Mouse (Mus musculus) c-Kit-positive CD71-positive TER-119-negative erythroid progenitor cells, embryonic 14.5 days (primary cell): ENCODE data around the gene Bpnt1.

Source experiments
- DNase-seq: peaks from one replicate; pipeline ENCODE4 v3.0.0-alpha.2; 2013; ENCODE audit warnings: low read depth

Bpnt1 gene

DNA sequence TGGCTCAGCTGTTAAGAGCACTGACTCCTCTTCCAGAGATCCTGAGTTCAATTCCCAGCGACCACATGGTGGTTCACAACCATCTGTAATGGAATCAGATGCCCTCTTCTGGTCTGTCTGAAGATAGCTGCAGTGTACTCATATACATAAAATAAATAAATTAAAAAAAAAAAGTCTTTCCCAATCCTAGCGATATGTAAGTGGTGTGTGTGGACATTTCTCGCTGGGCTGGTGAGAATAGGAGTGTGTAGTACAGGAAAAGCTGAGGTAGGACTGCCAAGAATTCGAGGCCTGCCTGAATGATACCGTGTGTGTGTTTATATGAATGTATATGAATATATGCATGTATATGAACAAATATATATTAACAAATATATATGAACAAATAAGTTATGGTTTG is 585 bp upstream of the Bpnt1 start:
- DNase-seq, result no peak

DNA sequence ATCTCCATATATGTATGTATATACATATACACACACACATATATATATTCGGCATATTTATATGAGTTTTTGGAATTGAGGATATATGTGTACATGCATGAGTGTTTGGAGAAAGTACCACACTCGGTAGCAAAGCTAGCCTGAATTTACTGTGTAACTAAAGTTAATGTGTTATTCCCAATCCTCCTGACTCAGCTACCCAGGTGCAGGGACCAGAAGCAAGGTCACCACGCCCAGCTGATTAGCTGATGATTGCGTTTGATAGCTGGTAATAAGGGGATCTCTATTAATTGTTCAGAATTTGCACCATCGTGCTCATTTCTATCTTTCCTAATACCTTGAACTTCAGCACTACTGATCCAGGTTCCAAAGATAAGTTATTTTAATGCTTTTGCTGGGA is 1.7 kb downstream of the Bpnt1 start:
- no peak for DNase-seq

DNA sequence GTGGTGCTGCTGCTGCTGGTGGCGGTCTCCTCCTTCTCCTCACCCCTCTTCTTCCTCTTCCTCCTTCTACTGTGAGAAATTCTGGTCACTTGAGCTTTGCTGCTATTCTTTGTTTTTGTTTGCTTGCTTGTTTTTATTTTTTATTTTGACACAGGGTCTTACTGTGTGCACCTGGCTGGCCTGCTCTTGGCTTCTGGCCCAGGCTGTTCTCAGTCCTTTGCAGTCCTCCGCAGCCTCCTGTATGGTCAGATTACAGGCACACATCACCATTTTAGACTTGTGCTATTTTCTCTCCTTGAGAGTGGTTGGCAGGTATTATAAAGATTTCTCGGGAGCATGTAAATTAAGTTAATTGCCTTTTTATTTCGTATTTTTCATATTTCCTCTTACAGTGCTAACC is 2.2 kb downstream of the Bpnt1 start:
- DNase-seq, result no peak

DNA sequence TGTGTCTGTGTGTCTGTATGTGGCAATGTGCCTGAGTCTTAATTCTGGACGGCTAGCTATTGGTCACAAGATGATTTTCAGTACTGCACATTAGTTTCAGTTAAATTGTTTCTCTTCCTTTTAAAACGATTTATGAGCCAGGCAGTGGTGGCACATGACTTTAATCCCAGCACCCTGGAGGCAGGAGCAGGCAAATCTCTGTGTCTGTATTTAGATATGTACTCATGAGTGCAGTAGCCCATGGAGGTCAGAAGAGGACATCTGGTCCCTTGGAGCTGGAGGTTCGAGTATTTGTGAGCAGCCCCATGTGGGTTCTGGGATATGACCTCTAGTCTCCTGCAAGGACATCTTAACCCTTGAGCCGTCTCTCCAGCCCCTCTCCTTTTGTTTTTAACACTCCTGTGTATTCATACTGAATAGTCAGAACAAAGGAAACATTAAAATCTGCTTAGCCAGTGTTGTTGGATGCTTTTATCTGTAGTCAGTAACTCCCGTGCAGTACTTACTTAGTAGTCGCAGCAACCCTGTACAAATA is 3.3 kb downstream of the Bpnt1 start:
- DNase-seq, result no peak

DNA sequence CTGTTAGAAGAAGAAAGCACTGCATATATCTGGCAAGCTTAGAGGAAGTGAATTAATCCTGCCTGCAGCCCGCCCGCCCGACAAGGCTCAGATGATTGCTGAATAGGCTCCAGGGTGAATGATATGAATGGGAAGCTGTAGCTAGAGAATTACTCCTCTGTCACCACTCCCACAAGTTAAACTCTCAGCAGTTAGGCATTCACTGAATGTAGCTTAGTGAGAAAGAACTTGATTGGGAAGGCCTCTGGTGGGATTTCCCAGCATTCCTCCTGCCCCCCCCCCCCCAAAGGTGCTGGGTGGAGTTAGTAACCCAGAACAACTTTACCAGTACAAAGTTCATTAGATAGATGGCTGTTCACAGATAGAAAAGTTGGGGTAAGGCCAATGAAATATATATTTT is 4.6 kb downstream of the Bpnt1 start:
- DNase-seq, result no peak

DNA sequence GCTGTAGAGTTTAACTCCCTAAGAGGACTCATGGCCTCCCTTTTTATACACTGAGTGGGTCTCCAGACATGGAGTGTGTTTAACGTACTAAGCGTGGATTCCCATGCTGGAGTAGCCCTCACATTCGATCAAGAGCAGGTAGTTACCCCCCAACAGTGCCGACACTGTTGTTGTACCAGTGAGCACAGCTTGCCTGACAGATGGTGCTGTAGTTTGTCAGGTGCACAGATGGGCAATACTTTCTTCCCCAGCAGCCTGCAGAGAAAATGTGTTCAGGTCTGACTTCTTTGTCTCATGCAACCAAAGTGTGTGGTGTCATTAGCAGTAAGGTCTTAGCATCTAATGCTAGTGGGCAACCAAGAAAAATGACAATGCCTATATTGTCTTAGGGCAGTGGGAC is 10.5 kb downstream of the Bpnt1 start:
- no peak for DNase-seq

DNA sequence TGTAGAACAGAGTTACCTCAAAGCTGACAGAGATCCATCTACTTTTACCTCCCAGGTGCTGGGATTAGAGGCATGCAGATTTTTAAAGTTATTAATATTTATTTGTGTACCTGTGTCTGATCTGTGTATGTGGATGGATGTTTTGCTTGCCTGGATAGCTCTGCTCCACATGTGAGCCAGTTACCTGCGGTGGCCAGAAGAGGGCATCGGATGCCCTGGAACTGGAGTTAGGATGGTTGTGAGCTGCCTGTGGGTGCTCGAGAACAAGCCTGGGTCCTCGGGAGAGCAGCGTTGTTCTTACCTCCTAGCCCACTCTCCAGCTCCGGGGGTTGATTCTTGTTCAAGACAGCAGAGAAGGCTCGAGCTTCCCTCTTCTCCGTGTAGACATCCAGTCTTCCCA is 11.5 kb downstream of the Bpnt1 start:
- no peak for DNase-seq

DNA sequence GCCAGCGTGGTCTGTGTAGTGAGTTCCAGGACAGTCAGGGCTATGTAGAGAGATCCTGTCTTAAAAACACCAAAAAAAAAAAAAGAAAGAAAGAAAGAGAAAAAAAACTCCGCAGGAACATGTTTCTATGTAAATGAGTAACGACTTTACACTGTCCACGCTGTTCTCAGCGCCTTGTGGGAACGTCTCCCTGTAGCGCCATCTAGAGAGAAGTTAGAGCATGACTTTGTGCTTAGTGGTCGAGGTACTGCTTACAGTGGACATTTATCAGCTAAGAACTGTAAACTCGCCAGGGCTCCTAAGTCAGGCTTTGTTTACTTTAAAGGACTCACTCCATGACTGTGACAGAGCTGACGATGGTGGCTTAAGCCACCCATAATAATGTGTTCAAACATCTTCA is 14.2 kb downstream of the Bpnt1 start:
- no peak for DNase-seq

DNA sequence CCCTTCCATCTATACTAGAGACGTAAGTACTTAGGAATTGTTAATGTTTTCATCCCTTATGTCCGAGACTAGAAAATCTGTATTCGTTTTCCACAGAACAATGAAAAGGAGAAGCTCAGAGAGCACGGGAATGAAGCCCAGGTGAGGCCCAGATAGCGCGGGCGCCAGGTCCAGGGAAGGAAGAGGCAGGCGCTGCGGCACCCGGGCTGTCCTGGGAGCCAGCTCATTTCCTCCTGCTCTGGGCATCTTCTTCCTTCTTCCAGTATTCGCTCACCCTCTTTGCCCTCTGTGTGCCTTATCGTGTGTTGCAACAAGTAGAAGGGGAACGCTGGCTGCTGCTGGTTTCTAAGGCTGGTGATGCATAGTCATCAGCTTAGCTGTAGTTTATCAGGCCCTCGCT is 17.8 kb downstream of the Bpnt1 start:
- DNase-seq, result no peak

DNA sequence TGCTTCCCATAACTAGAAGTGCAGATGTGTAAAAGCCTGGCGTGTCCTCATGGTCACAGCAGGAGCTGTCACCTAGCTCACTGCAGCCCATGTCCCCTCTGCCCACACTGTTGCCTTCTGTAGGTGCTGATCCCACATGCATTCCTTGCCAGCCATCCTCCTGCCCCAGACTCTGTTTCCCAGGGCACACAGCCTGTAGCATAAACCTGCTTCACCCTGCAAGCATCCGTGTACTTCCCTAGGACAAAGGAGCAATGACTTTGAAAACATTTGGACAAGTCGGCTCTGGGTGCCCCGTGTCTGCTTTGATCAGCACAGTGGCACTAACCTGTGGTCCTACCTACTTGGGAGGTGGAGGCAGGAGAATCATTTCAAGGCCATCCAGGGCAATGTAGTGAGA is 18.7 kb downstream of the Bpnt1 start:
- no peak for DNase-seq

DNA sequence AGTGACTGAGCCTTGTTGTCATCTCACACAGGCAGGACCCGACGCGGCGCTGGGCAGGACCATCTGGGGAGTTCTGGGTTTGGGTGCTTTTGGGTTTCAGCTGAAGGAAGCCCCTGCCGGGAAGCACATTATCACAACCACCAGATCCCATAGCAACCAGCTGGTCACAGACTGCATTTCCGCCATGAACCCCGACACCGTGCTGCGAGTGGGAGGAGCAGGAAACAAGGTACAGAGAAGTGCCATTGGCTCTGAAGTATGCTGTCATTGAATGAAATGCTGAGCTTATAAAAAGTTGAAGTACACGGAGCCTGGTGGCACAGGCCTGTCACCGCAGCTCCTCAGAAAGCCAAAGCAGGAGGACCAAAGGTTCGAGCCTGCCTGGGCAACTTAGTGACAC is 20.2 kb downstream of the Bpnt1 start:
- DNase-seq, result no peak

DNA sequence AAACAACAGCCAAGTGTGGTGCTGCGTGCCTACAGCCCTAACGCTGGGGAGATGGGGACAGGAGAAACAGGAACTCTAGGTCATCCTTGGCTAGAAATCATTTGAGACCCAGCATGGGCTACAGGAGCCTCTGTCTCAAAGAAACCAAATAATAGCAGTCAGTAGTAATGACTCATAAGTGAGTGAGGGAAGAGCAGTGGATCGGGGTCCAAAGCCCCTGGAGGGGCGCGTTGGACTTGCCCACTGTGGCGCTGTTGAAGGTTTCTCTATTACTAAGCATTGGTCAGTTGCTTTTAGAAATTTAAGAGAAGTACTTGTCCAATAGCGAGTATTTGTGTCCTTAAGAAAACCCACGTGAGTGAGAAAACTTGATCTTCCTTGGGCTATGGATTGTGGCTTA is 21.4 kb downstream of the Bpnt1 start:
- DNase-seq, result no peak

DNA sequence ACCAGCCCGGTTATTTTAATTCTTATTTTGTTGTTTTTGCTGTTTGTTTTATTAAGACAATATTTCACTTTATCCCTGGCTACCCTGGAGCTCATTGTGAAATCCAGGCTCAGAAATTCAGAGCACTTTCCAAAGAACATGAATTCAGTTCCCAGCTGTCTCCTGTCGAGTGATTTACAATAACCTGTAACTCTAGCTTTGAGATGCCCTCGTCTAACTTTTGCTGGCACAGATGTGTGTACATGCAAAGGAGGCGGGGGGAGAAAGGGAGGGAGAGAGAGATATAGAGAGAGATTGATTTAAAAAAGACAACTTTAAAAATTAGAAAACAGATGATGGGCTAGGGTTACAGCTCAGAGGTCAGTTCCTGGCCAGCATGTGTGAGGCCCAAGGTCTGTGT is 22.8 kb downstream of the Bpnt1 start:
- no peak for DNase-seq

DNA sequence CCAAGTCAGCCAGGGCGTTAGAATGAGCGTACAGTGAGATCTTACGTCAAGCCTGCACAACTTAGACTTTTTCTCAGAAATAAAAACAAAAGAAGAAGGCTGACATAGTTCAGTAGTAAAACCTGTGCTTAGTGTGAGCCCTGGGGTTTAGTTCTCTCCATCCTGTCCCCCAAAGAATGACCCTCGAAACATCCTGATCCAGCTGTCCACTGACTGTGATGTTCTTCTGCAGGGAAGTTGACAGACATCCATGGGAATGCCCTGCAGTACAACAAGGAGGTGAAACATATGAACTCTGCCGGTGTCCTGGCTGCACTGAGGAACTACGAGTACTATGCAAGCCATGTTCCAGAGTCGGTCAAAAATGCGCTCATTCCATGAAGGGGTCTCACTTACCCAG is 24.3 kb downstream of the Bpnt1 start:
- DNase-seq, result no peak

DNA sequence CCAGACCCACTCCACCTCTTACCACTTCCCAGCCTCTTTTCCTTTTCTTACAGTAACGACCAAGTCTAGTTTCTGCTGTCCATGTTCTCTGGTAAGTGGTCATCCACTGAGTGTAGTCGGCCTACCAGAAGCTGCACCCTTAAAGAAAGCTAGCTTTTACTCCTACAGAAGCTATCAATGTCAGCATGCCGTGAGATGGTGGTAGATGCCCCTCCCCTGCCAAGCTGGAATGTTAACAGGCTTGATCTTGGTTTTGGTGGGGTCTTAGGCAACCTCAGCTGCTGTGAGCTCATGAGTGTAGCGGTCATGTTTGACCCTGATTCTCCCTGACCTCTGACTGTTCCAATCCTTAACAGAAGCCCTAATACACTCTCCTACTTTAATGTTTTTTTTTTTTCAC is 26.3 kb downstream of the Bpnt1 start:
- no peak for DNase-seq

DNA sequence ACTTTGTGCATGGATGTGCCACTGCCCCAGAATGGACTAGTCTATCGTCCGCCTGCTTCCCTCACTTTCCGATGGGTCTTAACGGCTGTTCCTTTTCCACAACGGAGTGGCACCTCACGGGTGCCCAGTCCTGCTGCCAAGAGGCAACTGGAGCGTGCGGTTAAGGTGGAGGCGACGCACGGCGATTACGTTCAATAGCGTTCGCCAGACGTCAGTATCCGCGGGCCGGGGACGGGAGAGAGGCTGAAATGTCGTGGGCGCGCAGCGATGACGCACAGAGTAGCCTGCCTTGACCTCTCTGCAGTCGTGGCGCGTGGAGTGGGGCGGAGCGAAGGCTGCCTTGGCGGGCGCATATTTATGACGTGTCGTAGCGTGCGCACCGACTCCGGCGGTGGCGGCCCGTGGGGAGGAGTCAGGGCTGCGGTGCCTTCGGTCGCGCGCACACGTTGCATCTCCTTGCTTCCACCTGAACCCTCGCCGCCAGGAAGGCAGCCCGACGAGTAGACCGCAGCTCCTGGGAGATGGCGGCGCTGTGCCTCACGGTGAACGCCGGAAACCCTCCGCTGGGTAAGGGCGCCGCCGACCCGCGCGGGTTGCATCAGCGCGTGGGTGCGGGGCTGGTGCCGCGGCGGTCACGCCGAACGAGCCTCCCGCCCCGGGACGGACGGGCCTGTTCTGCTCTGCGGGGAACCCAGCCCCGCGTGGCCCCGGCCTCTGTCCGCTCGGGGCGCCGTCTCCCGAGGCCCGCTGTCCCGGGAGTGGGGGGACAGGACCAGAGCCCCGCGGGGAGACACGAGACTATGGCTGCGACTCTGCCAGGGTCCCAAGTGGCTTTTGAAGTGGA is 30.9 kb downstream of the Bpnt1 start, which contains the start of gene Eprs:
Gene Eprs, plus strand, starts transcription at position 368 of the 844 bp plus-strand sequence.
- peak; percentile 95 for DNase-seq

DNA sequence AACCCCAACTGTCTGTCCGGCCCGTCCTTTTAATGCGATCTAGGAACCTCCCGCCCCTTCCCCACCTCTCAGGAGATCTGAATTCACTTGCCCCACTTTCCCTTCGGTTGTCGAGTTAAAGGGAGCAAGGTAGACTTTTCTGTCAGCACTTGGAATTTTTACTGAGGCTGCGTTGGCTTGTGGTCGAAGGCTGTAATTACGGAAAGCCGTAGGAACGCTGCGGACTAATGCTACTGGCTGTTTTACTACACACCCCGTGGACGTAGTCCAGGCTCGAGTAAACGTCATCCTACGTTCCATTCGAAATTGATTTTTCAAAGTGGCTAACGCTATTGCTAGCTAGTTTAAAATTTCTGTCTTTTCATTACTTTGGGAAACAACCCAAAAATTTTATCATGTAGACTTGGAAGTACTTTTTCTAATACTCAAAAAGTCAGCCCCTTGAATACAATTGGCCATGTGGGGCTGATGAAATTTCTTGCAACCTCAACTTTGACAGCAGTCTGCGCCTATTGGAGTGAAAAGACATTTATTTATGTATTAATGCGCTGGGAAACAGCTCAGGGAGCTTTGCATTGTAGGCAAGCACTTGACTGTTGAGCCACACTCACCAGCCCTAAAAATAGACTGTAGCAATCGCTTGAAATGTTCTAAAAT is 31.7 kb downstream of the Bpnt1 start:
- DNase-seq, result peak; percentile 59

DNA sequence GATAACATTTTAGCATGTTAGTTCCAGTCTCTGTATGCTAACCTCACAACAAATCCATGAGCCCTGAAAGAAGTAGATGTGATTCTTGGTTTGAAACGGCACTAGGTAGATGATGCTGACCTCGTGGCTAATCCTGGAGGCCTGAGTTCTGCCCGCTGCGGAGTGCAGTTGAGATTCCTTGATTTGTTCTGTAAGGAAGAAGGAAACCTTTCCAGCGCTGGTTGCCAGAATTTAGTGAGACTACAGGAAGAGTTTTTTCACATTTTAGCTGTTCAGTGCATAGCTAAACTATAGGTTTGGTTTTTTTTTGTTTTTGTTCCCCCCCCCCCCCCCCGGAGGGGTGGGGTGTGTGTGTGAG is 32.2 kb downstream of the Bpnt1 start:
- no peak for DNase-seq

DNA sequence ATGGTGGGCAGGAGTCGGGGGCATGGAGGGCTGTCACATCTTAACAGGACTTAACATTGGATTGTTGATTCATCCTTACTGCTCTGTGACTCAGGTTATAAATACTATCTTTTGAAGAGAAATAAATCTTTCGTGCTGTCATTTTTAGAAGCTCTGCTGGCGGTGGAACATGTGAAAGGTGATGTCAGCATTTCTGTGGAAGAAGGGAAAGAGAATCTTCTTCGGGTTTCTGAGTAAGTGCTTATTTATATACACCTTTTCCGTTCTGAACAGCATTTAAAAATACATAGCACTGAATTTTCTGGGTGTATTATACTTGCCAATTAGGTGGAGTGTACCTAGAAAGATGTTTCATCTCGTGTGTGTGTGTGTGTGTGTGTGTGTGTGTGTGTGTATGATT is 35.4 kb downstream of the Bpnt1 start:
- no peak for DNase-seq

DNA sequence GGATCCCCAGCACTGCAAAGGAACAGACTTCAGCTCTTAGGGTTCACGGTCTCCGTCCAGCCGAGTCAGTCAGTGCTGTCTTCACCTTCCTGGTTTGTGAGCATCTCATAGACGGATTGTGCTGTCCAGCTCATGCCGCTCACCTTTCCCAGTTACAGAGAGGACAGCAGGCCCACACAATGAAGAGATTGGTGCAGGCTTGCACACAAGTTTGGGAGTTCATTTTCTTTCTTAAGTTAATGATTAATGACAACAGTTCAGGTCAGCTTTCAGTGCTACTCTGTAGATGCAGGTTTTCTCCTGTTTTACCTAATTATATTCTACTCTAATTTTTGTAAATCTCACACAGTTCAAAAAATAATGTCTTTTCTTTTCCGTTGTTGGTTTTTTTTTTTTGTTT is 38.0 kb downstream of the Bpnt1 start:
- DNase-seq, result no peak

DNA sequence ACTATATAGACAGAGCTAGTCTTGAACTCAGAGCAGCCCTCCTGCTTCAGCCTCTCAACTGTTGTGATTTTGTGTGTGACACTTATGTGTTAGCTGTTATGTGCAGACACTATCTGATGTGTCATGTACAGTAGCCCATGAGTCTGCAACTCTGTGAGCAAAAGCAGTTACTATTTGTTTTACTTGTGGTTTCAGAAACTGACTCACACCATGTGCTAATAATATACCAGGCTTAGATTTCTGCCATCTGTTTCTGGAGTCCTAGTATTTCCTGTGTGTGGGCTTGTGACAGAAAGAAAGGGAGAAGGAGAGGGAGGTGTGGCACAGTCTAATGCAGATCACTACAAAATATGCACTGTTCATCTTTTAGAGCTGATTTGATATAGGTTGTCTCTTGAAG is 44.4 kb downstream of the Bpnt1 start:
- DNase-seq, result no peak

DNA sequence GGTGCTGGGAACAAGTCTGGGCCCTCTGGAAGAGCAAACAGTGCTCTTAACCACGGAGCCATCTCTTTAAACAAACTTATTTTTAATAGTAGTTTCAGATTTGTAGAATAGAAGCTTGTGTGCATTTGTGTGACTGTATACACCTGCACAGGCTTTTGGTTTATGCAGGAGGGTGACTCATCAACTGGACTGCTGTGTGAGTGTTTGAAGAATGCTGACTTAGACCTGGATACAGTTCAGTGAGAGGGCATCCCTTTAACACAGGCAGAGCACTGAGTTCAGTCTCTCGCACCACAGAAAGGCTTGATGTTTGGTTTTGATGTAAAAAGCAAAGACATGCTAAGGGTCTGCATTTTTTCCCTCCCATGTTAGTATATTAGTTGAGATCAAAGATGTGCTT is 45.5 kb downstream of the Bpnt1 start:
- DNase-seq, result no peak

DNA sequence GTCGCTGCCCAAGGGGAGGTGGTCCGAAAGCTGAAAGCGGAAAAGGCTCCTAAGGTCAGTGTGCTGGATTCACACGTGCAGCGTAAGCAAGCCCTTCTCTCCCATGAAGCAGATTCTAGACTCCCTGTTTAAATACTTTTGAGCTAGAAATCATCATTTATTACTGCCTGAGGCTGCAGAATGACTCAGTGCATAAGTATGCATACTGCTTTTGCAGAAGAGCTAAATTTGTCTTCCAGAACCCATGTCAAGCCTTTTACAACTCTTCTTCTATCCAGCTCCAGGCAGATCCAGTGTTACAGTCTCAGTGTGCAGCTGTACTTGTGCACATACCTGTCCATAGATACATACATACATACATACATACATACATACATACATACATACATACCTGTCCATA is 69.7 kb downstream of the Bpnt1 start:
- DNase-seq, result no peak

DNA sequence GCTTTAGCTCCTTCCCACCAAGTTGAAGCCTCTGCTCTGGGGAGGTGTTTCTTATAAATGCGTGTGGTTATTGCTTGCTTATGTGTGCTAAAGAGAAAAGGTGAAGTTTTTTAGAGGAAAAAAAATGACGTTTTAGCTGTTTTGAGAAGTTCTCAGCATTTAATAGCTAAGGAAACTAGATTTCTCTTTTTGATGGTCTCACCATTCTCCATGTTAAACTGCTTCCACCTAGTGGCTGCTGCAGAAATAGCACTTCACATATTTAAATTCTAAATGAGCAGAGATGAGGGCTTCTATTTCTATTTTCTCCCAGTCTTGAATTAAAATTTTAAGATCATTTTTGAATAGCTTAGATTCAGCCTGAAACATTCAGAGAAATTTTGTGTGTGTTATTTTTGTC is 72.1 kb downstream of the Bpnt1 start:
- DNase-seq, result peak; percentile 35
